Comparison of ENCODE assay signal across 37 mouse cellular contexts in the genomic region with DNA sequence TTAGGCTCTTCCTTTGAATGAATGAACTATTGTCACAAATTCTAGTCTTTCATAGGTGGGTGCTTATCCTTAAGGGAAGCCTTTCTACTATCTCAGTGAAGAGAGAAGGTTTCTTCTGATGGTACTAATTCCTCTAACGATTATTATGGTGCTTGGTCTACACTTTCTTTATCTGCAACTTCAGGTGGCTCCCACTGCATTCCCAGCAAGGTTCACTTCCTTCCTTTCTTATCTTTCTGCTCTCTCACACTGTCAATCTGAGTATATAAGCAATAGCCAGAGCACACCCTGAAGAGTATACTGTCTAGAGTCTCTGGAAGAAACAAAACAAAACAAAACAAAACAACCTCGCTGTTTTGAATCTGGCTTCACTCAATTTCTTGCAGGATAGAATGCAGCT. TPM values are rescaled to one million over a fixed set of nuclear protein-coding genes. Genes with fewer than 3 reads are reported as not detected.
"Had no signal": no experiment of that assay in that cellular context is flagged by ENCODE, and none has a peak within 500 bp of the region (broad histone marks: within the 10 kb centered on the region; RNA-seq: fewer than 3 reads in every experiment).

No protein-coding gene starts in this region.

- H3K4me3 ChIP-seq: embryonic facial prominence, embryonic 10.5 days; embryonic facial prominence, embryonic 12.5 days; embryonic facial prominence, embryonic 13.5 days; embryonic facial prominence, embryonic 15.5 days; erythroblast, embryonic 14.5 days; forebrain, embryonic 10.5 days; forebrain, embryonic 12.5 days; forebrain, embryonic 13.5 days; forebrain, embryonic 15.5 days; gastrocnemius, adult 2 months; heart, adult 2 months had no signal

- DNase-seq: cerebellum, adult 9-10 months; cerebellum, adult 9-11 months; cerebellum, postnatal 10 days; cerebellum, postnatal 14 days; cerebellum, postnatal 25 days; cerebellum, postnatal 36 days; embryo, embryonic 11 days; forebrain, postnatal 0 days; gastrocnemius, adult 2 months; gastrocnemius, postnatal 10 days; gastrocnemius, postnatal 14 days; gastrocnemius, postnatal 25 days; gastrocnemius, postnatal 36 days; heart, adult 18-20 months; heart, adult 2 months had no signal

- H3K9ac ChIP-seq: embryonic facial prominence, embryonic 12.5 days; embryonic facial prominence, embryonic 13.5 days; embryonic facial prominence, embryonic 15.5 days; forebrain, embryonic 12.5 days; forebrain, embryonic 13.5 days; forebrain, embryonic 15.5 days; forebrain, postnatal 0 days had no signal

- H3K9me3 ChIP-seq: embryonic facial prominence, embryonic 12.5 days; forebrain, embryonic 12.5 days; forebrain, embryonic 13.5 days; forebrain, embryonic 15.5 days had no signal

- H3K27ac ChIP-seq: embryonic facial prominence, embryonic 10.5 days; embryonic facial prominence, embryonic 12.5 days; embryonic facial prominence, embryonic 13.5 days; embryonic facial prominence, embryonic 15.5 days; forebrain, embryonic 10.5 days; forebrain, embryonic 12.5 days; forebrain, embryonic 13.5 days; forebrain, embryonic 15.5 days; gastrocnemius, adult 2 months; heart, adult 2 months had no signal

- H3K4me1 ChIP-seq: embryonic facial prominence, embryonic 10.5 days; embryonic facial prominence, embryonic 12.5 days; embryonic facial prominence, embryonic 13.5 days; embryonic facial prominence, embryonic 15.5 days; forebrain, embryonic 10.5 days; forebrain, embryonic 12.5 days; forebrain, embryonic 13.5 days; forebrain, embryonic 15.5 days had no signal

- H3K27me3 ChIP-seq: embryonic facial prominence, embryonic 12.5 days; embryonic facial prominence, embryonic 13.5 days; embryonic facial prominence, embryonic 15.5 days; forebrain, embryonic 12.5 days; forebrain, embryonic 13.5 days; forebrain, embryonic 15.5 days had no signal

RNA-seq across cellular contexts. Expression of gene Slc22a13, which starts 10.8 kb away (rescaled TPM):
- total RNA-seq: common myeloid progenitor, adult 5-6 weeks; forebrain, postnatal 0 days; gastrocnemius, adult 18-20 months; gastrocnemius, adult 2 months; gastrocnemius, adult 8-10 months; gastrocnemius, postnatal 10 days; gastrocnemius, postnatal 14 days; gastrocnemius, postnatal 25 days; gastrocnemius, postnatal 4 days; granulocyte monocyte progenitor cell, adult 5-6 weeks; heart, adult 18-20 months; heart, adult 2 months; heart, adult 8-10 months had no signal
- polyA plus RNA-seq: cortical plate, adult 2 months; embryonic facial prominence, embryonic 10.5 days; embryonic facial prominence, embryonic 11.5 days; embryonic facial prominence, embryonic 12.5 days; embryonic facial prominence, embryonic 13.5 days; embryonic facial prominence, embryonic 14.5 days; embryonic facial prominence, embryonic 15.5 days; erythroblast, embryonic 14.5 days; forebrain, embryonic 10.5 days; forebrain, embryonic 11.5 days; forebrain, embryonic 12.5 days; forebrain, embryonic 13.5 days; forebrain, embryonic 14.5 days; forebrain, postnatal 0 days; frontal cortex, adult 2 months; gonadal fat pad, adult 2 months had no signal
